Mouse (Mus musculus): Measurements from ENCODE around the gene Vat1l. TPM values are rescaled to one million over a fixed set of nuclear protein-coding genes. Genes with fewer than 3 reads are reported as not detected.

The Vat1l gene
- polyA plus RNA-seq, 1 experiment from 2014 or later = 2.0 TPM

GRCm38 (mm10) chr8:114335721-114336120 lies 130.3 kb downstream of the Vat1l start:
- no peaks in the 10 kb centered on the region for H3K27me3 ChIP-seq (ENCODE audit: control insufficient read depth, insufficient read depth, low read length)
- no peak overlapping the region for H3K9ac ChIP-seq (ENCODE audit: low read length)
- H3K4me3 ChIP-seq (ENCODE audit: low read depth, low read length) = no peak overlapping the region
- H3K27ac ChIP-seq (replicated peaks) = no peak overlapping the region
- DNase-seq (ENCODE audit: low spot score) (no peak), ATAC-seq (ENCODE audit: low FRiP score, low TSS enrichment) (no peak)
- no peaks in the 10 kb centered on the region for H3K4me1 ChIP-seq (replicated peaks; ENCODE audit: control insufficient read depth, insufficient read depth)
- 51% methylated on average over 8 of the region's 8 CpGs for WGBS
- TF ChIP-seq CTCF (IDR thresholded peaks at IDR 0.05; ENCODE audit: low read depth) (no peak), EP300 (optimal IDR thresholded peaks at IDR 0.05) (no peak)
- no peak overlapping the region for H3K4me2 ChIP-seq (replicated peaks; ENCODE audit: low read depth)
- no peaks in the 10 kb centered on the region for H3K9me3 ChIP-seq (ENCODE audit: control insufficient read depth, low read length)
- H3K36me3 ChIP-seq (ENCODE audit: control insufficient read depth, insufficient read depth, low read length) = no peaks in the 10 kb centered on the region

GRCm38 (mm10) chr8:114342276-114342675 lies 136.9 kb downstream of the Vat1l start:
- Histone ChIP-seq H3K27me3 (ENCODE audit: control insufficient read depth, insufficient read depth, low read length) (no peaks in the 10 kb centered on the region), H3K4me3 (ENCODE audit: low read depth, low read length) (no peak overlapping the region), H3K36me3 (ENCODE audit: control insufficient read depth, insufficient read depth, low read length) (no peaks in the 10 kb centered on the region), H3K9ac (ENCODE audit: low read length) (no peak overlapping the region), H3K9me3 (ENCODE audit: control insufficient read depth, low read length) (no peaks in the 10 kb centered on the region), H3K4me1 (replicated peaks; ENCODE audit: control insufficient read depth, insufficient read depth) (no peaks in the 10 kb centered on the region), H3K4me2 (replicated peaks; ENCODE audit: low read depth) (no peak overlapping the region), H3K27ac (replicated peaks) (no peak overlapping the region)
- peak; percentile 45 for TF ChIP-seq CTCF (IDR thresholded peaks at IDR 0.05; ENCODE audit: low read depth)
- no peak for TF ChIP-seq EP300 (optimal IDR thresholded peaks at IDR 0.05)
- no peak for DNase-seq (ENCODE audit: low spot score)
- no peak for ATAC-seq (ENCODE audit: low FRiP score, low TSS enrichment)
- WGBS = 56% methylated on average over 5 of the region's 5 CpGs

- no peak overlapping the region for H3K27ac ChIP-seq (replicated peaks)
- no peaks in the 10 kb centered on the region for H3K27me3 ChIP-seq (ENCODE audit: control insufficient read depth, insufficient read depth, low read length)
- no peak overlapping the region for H3K4me3 ChIP-seq (ENCODE audit: low read depth, low read length)
- 45% methylated on average over 5 of the region's 5 CpGs for WGBS
- no peaks in the 10 kb centered on the region for H3K36me3 ChIP-seq (ENCODE audit: control insufficient read depth, insufficient read depth, low read length)
- no peak overlapping the region for H3K9ac ChIP-seq (ENCODE audit: low read length)
- DNase-seq (ENCODE audit: low spot score) (no peak), ATAC-seq (ENCODE audit: low FRiP score, low TSS enrichment) (no peak)
- H3K4me1 ChIP-seq (replicated peaks; ENCODE audit: control insufficient read depth, insufficient read depth) = no peaks in the 10 kb centered on the region
- TF ChIP-seq EP300 (optimal IDR thresholded peaks at IDR 0.05) (no peak), CTCF (IDR thresholded peaks at IDR 0.05; ENCODE audit: low read depth) (no peak)
- no peaks in the 10 kb centered on the region for H3K9me3 ChIP-seq (ENCODE audit: control insufficient read depth, low read length)
- no peak overlapping the region for H3K4me2 ChIP-seq (replicated peaks; ENCODE audit: low read depth)
Measured at GRCm38 (mm10) chr8:114344789-114345188, 139.4 kb downstream of the Vat1l start.

- H3K27ac ChIP-seq (replicated peaks) = no peak overlapping the region
- no peaks in the 10 kb centered on the region for H3K4me1 ChIP-seq (replicated peaks; ENCODE audit: control insufficient read depth, insufficient read depth)
- H3K9me3 ChIP-seq (ENCODE audit: control insufficient read depth, low read length) = no peaks in the 10 kb centered on the region
- no peak for ATAC-seq (ENCODE audit: low FRiP score, low TSS enrichment)
- TF ChIP-seq CTCF (IDR thresholded peaks at IDR 0.05; ENCODE audit: low read depth) = no peak
- no peak for TF ChIP-seq EP300 (optimal IDR thresholded peaks at IDR 0.05)
- DNase-seq (ENCODE audit: low spot score) = no peak
- H3K9ac ChIP-seq (ENCODE audit: low read length) = no peak overlapping the region
- no peak overlapping the region for H3K4me2 ChIP-seq (replicated peaks; ENCODE audit: low read depth)
- whole genome bisulfite sequencing = 78% methylated on average over 2 of the region's 2 CpGs
- H3K36me3 ChIP-seq (ENCODE audit: control insufficient read depth, insufficient read depth, low read length) = no peaks in the 10 kb centered on the region
- no peaks in the 10 kb centered on the region for H3K27me3 ChIP-seq (ENCODE audit: control insufficient read depth, insufficient read depth, low read length)
- no peak overlapping the region for H3K4me3 ChIP-seq (ENCODE audit: low read depth, low read length)
Measured at GRCm38 (mm10) chr8:114346045-114346444, 140.6 kb downstream of the Vat1l start.

- Histone ChIP-seq H3K9me3 (ENCODE audit: control insufficient read depth, low read length) (no peaks in the 10 kb centered on the region), H3K27me3 (ENCODE audit: control insufficient read depth, insufficient read depth, low read length) (no peaks in the 10 kb centered on the region), H3K4me3 (ENCODE audit: low read depth, low read length) (no peak overlapping the region), H3K4me2 (replicated peaks; ENCODE audit: low read depth) (peak overlapping the region; percentile 14; the same call in 1 of the 2 replicates), H3K36me3 (ENCODE audit: control insufficient read depth, insufficient read depth, low read length) (no peaks in the 10 kb centered on the region), H3K9ac (ENCODE audit: low read length) (no peak overlapping the region), H3K27ac (replicated peaks) (no peak overlapping the region), H3K4me1 (replicated peaks; ENCODE audit: control insufficient read depth, insufficient read depth) (no peaks in the 10 kb centered on the region)
- WGBS = 62% methylated on average over 14 of the region's 14 CpGs
- TF ChIP-seq CTCF (IDR thresholded peaks at IDR 0.05; ENCODE audit: low read depth) (no peak), EP300 (optimal IDR thresholded peaks at IDR 0.05) (no peak)
- DNase-seq (ENCODE audit: low spot score) = no peak
- ATAC-seq (ENCODE audit: low FRiP score, low TSS enrichment) = no peak
Measured at GRCm38 (mm10) chr8:114351643-114352427, 146.4 kb downstream of the Vat1l start.

- Histone ChIP-seq H3K27me3 (ENCODE audit: control insufficient read depth, insufficient read depth, low read length) (no peaks in the 10 kb centered on the region), H3K36me3 (ENCODE audit: control insufficient read depth, insufficient read depth, low read length) (no peaks in the 10 kb centered on the region), H3K4me2 (replicated peaks; ENCODE audit: low read depth) (no peak overlapping the region), H3K4me1 (replicated peaks; ENCODE audit: control insufficient read depth, insufficient read depth) (no peaks in the 10 kb centered on the region), H3K9ac (ENCODE audit: low read length) (no peak overlapping the region), H3K27ac (replicated peaks) (no peak overlapping the region), H3K9me3 (ENCODE audit: control insufficient read depth, low read length) (no peaks in the 10 kb centered on the region), H3K4me3 (ENCODE audit: low read depth, low read length) (no peak overlapping the region)
- TF ChIP-seq EP300 (optimal IDR thresholded peaks at IDR 0.05) (no peak), CTCF (IDR thresholded peaks at IDR 0.05; ENCODE audit: low read depth) (no peak)
- ATAC-seq (ENCODE audit: low FRiP score, low TSS enrichment) (no peak), DNase-seq (ENCODE audit: low spot score) (no peak)
- 42% methylated on average over 8 of the region's 8 CpGs for WGBS
Measured at GRCm38 (mm10) chr8:114360506-114360905, 155.1 kb downstream of the Vat1l start.
